Mouse (Mus musculus) intestine, postnatal 0 days (tissue): ENCODE results near the gene Bola2. TPM values are rescaled to one million over a fixed set of nuclear protein-coding genes. Genes with fewer than 3 reads are reported as not detected.

Source experiments
- ATAC-seq: fragments of 200-750 bp; cut with Nextera tagmentation; 2 replicates; pipeline ENCODE4 v1.8.0; 2017; ENCODE audit warnings: mild to moderate bottlenecking, moderate TSS enrichment, moderate library complexity
- H3K27ac ChIP-seq: fragments of 300-500 bp; sonication (generic); 2 replicates; pipeline ENCODE4 v1.5.1; 2014; ENCODE audit warnings: mild to moderate bottlenecking, low read depth, low read length, moderate library complexity
- H3K27me3 ChIP-seq: fragments of 300-500 bp; sonication (generic); replicated peaks from 2 replicates; pipeline ENCODE4 v1.6.1; 2014; ENCODE audit warnings: low read length, mixed read lengths; ENCODE audit not compliant: control insufficient read depth, insufficient read depth
- H3K36me3 ChIP-seq: fragments of 300-500 bp; sonication (generic); 2 replicates; pipeline ENCODE4 v1.6.1; 2014; ENCODE audit warnings: mild to moderate bottlenecking, moderate library complexity; ENCODE audit not compliant: control insufficient read depth, insufficient read depth
- H3K4me1 ChIP-seq: fragments of 300-500 bp; sonication (generic); replicated peaks from 2 replicates; pipeline ENCODE4 v1.6.1; 2014; ENCODE audit warnings: antibody characterized with exemption, low read length, mixed read lengths; ENCODE audit not compliant: control insufficient read depth, insufficient read depth
- H3K4me2 ChIP-seq: fragments of 300-500 bp; sonication (generic); replicated peaks from 2 replicates; pipeline ENCODE4 v1.6.1; 2014; ENCODE audit warnings: low read depth, mild to moderate bottlenecking, moderate library complexity
- H3K4me3 ChIP-seq: fragments of 300-500 bp; sonication (generic); 2 replicates; pipeline ENCODE4 v1.5.1; 2014; ENCODE audit warnings: low read depth, low read length
- H3K9ac ChIP-seq: fragments of 300-500 bp; sonication (generic); 2 replicates; pipeline ENCODE4 v1.6.1; 2014; ENCODE audit warnings: mild to moderate bottlenecking, low read depth, low read length
- H3K9me3 ChIP-seq: fragments of 300-500 bp; sonication (generic); 2 replicates; pipeline ENCODE4 v1.6.1; 2016; ENCODE audit warnings: mixed run types; ENCODE audit not compliant: control insufficient read depth
- CTCF ChIP-seq: sonication (generic); IDR thresholded peaks from 2 replicates; pipeline ENCODE4 v1.5.1; 2016; ENCODE audit warnings: low read depth, mild to moderate bottlenecking, control low read depth, antibody characterized with exemption, moderate library complexity
- WGBS: fragments of 180-500 bp; shearing (Covaris S2); extraction: QIAGEN DNeasy Blood & Tissue Kit; methylation state at CpG from one replicate; pipeline ENCODE4 v1.1.7; 2014; 5-methylcytosine and 5-hydroxymethylcytosine counted together
- polyA plus RNA-seq: library from polyadenylated mRNA; unstranded; fragments of >200 nt; fragmentation: Nextera tagmentation; extraction: Ambion mirVana; gene quantifications from 2 replicates; pipeline ENCODE4 v1.2.1, GENCODE M21; 2015

The Bola2 gene
- polyA plus RNA-seq, 1 experiment from 2014 or later: 80.4 TPM

GRCm38 (mm10) chr7:126707442-126708174 is 12.4 kb downstream of the Bola2 start, which contains the start of gene Coro1a:
Coro1a (minus strand) TSS chr7:126707787.
- H3K9me3 ChIP-seq: no peaks in the 10 kb centered on the region
- H3K9ac ChIP-seq: no peak within 1 kb of the TSS
- no peak within 1 kb of the TSS for H3K4me2 ChIP-seq
- H3K27me3 ChIP-seq: peaks cover 13% of the 10 kb centered on the region; the same call in 1 of the 2 replicates
- 82% methylated on average over 19 of the region's 19 CpGs for WGBS
- no peak within 1 kb of the TSS for H3K27ac ChIP-seq
- no peak for TF ChIP-seq CTCF
- H3K36me3 ChIP-seq: no peaks in the 10 kb centered on the region
- H3K4me3 ChIP-seq: no peak within 1 kb of the TSS
- no peaks in the 10 kb centered on the region for H3K4me1 ChIP-seq
- no peak for ATAC-seq

- H3K27ac ChIP-seq: no peak overlapping the region
Observed at GRCm38 (mm10) chr7:126708175-126708952, 13.2 kb downstream of the Bola2 start.

GRCm38 (mm10) chr7:126710266-126710665 is 15.1 kb downstream of the Bola2 start:
- Histone ChIP-seq H3K27ac (no peak overlapping the region), H3K4me2 (no peak overlapping the region), H3K27me3 (no peaks in the 10 kb centered on the region), H3K9me3 (no peaks in the 10 kb centered on the region), H3K36me3 (no peaks in the 10 kb centered on the region), H3K4me3 (no peak overlapping the region), H3K4me1 (no peaks in the 10 kb centered on the region), H3K9ac (no peak overlapping the region)
- no peak for TF ChIP-seq CTCF
- WGBS: 69% methylated on average over 4 of the region's 4 CpGs
- ATAC-seq: no peak

More at GRCm38 (mm10) chr7:126708175-126708952, 13.2 kb downstream of the Bola2 start:
- Histone ChIP-seq H3K27me3 (peaks cover 11% of the 10 kb centered on the region; the same call in 1 of the 2 replicates), H3K4me1 (no peaks in the 10 kb centered on the region), H3K4me2 (no peak overlapping the region), H3K9me3 (no peaks in the 10 kb centered on the region), H3K36me3 (no peaks in the 10 kb centered on the region), H3K9ac (no peak overlapping the region), H3K4me3 (no peak overlapping the region)
- TF ChIP-seq CTCF: no peak
- WGBS: 84% methylated on average over 10 of the region's 10 CpGs
- no peak for ATAC-seq

GRCm38 (mm10) chr7:126711910-126712309 is 16.7 kb downstream of the Bola2 start:
- H3K4me2 ChIP-seq: no peak overlapping the region
- 79% methylated on average over 3 of the region's 3 CpGs for WGBS
- no peak overlapping the region for H3K27ac ChIP-seq
- no peaks in the 10 kb centered on the region for H3K36me3 ChIP-seq
- no peaks in the 10 kb centered on the region for H3K27me3 ChIP-seq
- no peak overlapping the region for H3K9ac ChIP-seq
- no peaks in the 10 kb centered on the region for H3K4me1 ChIP-seq
- H3K9me3 ChIP-seq: no peaks in the 10 kb centered on the region
- ATAC-seq: no peak
- no peak overlapping the region for H3K4me3 ChIP-seq
- TF ChIP-seq CTCF: no peak

GRCm38 (mm10) chr7:126715679-126716078 is 20.5 kb downstream of the Bola2 start:
- no peak overlapping the region for H3K9ac ChIP-seq
- H3K4me2 ChIP-seq: no peak overlapping the region
- no peak overlapping the region for H3K4me3 ChIP-seq
- H3K9me3 ChIP-seq: no peaks in the 10 kb centered on the region
- ATAC-seq: no peak
- H3K4me1 ChIP-seq: no peaks in the 10 kb centered on the region
- H3K36me3 ChIP-seq: no peaks in the 10 kb centered on the region
- H3K27ac ChIP-seq: no peak overlapping the region
- no peaks in the 10 kb centered on the region for H3K27me3 ChIP-seq
- WGBS: 85% methylated on average over 4 of the region's 4 CpGs
- no peak for TF ChIP-seq CTCF

- no peak for TF ChIP-seq CTCF
- Histone ChIP-seq H3K4me1 (no peaks in the 10 kb centered on the region), H3K27ac (no peak overlapping the region; the same call in 1 of the 2 replicates), H3K9ac (no peak overlapping the region), H3K36me3 (no peaks in the 10 kb centered on the region), H3K27me3 (no peaks in the 10 kb centered on the region), H3K9me3 (no peaks in the 10 kb centered on the region), H3K4me2 (no peak overlapping the region), H3K4me3 (no peak overlapping the region)
- WGBS: 63% methylated on average over 3 of the region's 3 CpGs
- no peak for ATAC-seq
Observed at GRCm38 (mm10) chr7:126717566-126717965, 22.4 kb downstream of the Bola2 start.
